Mouse (Mus musculus) granulocyte monocyte progenitor cell, adult 5-6 weeks (primary cell): ENCODE data around the gene Ip6k2. TPM values are rescaled to one million over a fixed set of nuclear protein-coding genes. Genes with fewer than 3 reads are reported as not detected.

Source experiments
- total RNA-seq, 2 experiments: library from RNA; stranded (forward) in 1 of 2; stranded (reverse) in 1 of 2; fragments of 200-712, 200-1000 nt in 1 of 2; fragments of >200 nt in 1 of 2; fragmentation: Nextera tagmentation in 1 of 2; gene quantifications; 2 replicates each; pipeline ENCODE4 v1.2.3; 2014 to 2017

Gene Ip6k2
- total RNA-seq, 2 experiments from 2014 or later = 25.5 to 35.8 TPM

Other genes starting within 250 kb of the Ip6k2 start
- 294 and 388 TPM in 2 replicates for gene Impdh2, start 223.5 kb upstream of the Ip6k2 start, total RNA-seq (2014; fragmentation: Nextera tagmentation)
- 284 and 334 TPM in 2 replicates for gene Impdh2, start 223.5 kb upstream of the Ip6k2 start, total RNA-seq (2017)
- 39.4 and 44.0 TPM in 2 replicates for gene Ndufaf3, start 216.4 kb upstream of the Ip6k2 start, total RNA-seq (2014; fragmentation: Nextera tagmentation)
- 17.3 and 17.8 TPM in 2 replicates for gene Ndufaf3, start 216.4 kb upstream of the Ip6k2 start, total RNA-seq (2017)
- gene Dalrd3, start 213.9 kb upstream of the Ip6k2 start, total RNA-seq (2014; fragmentation: Nextera tagmentation) = 91.3 and 111 TPM in 2 replicates
- gene Dalrd3, start 213.9 kb upstream of the Ip6k2 start, total RNA-seq (2017) = 38.1 and 45.2 TPM in 2 replicates
- gene Wdr6, start 205.1 kb upstream of the Ip6k2 start, total RNA-seq (2014; fragmentation: Nextera tagmentation) = 18.1 and 19.3 TPM in 2 replicates
- 14.7 and 18.0 TPM in 2 replicates for gene Wdr6, start 205.1 kb upstream of the Ip6k2 start, total RNA-seq (2017)
- 2.0 and 2.3 TPM in 2 replicates for gene P4htm, start 186.1 kb upstream of the Ip6k2 start, total RNA-seq (2014; fragmentation: Nextera tagmentation)
- 0.43 TPM in 1 of 2 replicates, not detected in the other for gene P4htm, start 186.1 kb upstream of the Ip6k2 start, total RNA-seq (2017)
- gene Arih2, start 134.4 kb upstream of the Ip6k2 start, total RNA-seq (2014; fragmentation: Nextera tagmentation) = 32.9 and 36.9 TPM in 2 replicates
- 32.2 and 33.4 TPM in 2 replicates for gene Arih2, start 134.4 kb upstream of the Ip6k2 start, total RNA-seq (2017)
- 20.2 and 28.6 TPM in 2 replicates for gene Slc25a20, start 121.7 kb upstream of the Ip6k2 start, total RNA-seq (2014; fragmentation: Nextera tagmentation)
- gene Slc25a20, start 121.7 kb upstream of the Ip6k2 start, total RNA-seq (2017) = 28.7 and 30.3 TPM in 2 replicates
- gene Prkar2a, start 94.5 kb upstream of the Ip6k2 start, total RNA-seq (2014; fragmentation: Nextera tagmentation) = 22.8 and 22.9 TPM in 2 replicates
- gene Prkar2a, start 94.5 kb upstream of the Ip6k2 start, total RNA-seq (2017) = 28.6 and 37.8 TPM in 2 replicates
- 12.2 and 12.8 TPM in 2 replicates for gene Nckipsd, start 24.6 kb downstream of the Ip6k2 start, total RNA-seq (2014; fragmentation: Nextera tagmentation)
- gene Nckipsd, start 24.6 kb downstream of the Ip6k2 start, total RNA-seq (2017) = 4.9 and 9.1 TPM in 2 replicates
- gene Celsr3, start 42.5 kb downstream of the Ip6k2 start, total RNA-seq (2014; fragmentation: Nextera tagmentation) = 6.7 and 10.2 TPM in 2 replicates
- 0.99 and 2.2 TPM in 2 replicates for gene Celsr3, start 42.5 kb downstream of the Ip6k2 start, total RNA-seq (2017)
- 4.7 and 18.3 TPM in 2 replicates for gene Slc26a6, start 69.5 kb downstream of the Ip6k2 start, total RNA-seq (2014; fragmentation: Nextera tagmentation)
- gene Slc26a6, start 69.5 kb downstream of the Ip6k2 start, total RNA-seq (2017) = 1.5 and 3.5 TPM in 2 replicates
- not detected in 2 replicates for gene Tmem89, start 130.8 kb downstream of the Ip6k2 start, total RNA-seq (2014; fragmentation: Nextera tagmentation)
- not detected in 2 replicates for gene Tmem89, start 130.8 kb downstream of the Ip6k2 start, total RNA-seq (2017)
- gene Uqcrc1, start 152.8 kb downstream of the Ip6k2 start, total RNA-seq (2014; fragmentation: Nextera tagmentation) = 280 and 349 TPM in 2 replicates
- 286 and 355 TPM in 2 replicates for gene Uqcrc1, start 152.8 kb downstream of the Ip6k2 start, total RNA-seq (2017)
- gene Col7a1, start 169.8 kb downstream of the Ip6k2 start, total RNA-seq (2014; fragmentation: Nextera tagmentation) = 0.21 and 2.0 TPM in 2 replicates
- 0.09 TPM in 1 of 2 replicates, not detected in the other for gene Col7a1, start 169.8 kb downstream of the Ip6k2 start, total RNA-seq (2017)
- 0.41 TPM in 1 of 2 replicates, not detected in the other for gene Ucn2, start 202.2 kb downstream of the Ip6k2 start, total RNA-seq (2014; fragmentation: Nextera tagmentation)
- not detected in 2 replicates for gene Ucn2, start 202.2 kb downstream of the Ip6k2 start, total RNA-seq (2017)
- 6.9 and 8.4 TPM in 2 replicates for gene Pfkfb4, start 208.0 kb downstream of the Ip6k2 start, total RNA-seq (2014; fragmentation: Nextera tagmentation)
- gene Pfkfb4, start 208.0 kb downstream of the Ip6k2 start, total RNA-seq (2017) = 6.7 and 9.5 TPM in 2 replicates